Mouse (Mus musculus) limb, embryonic 10.5 days (tissue): ENCODE data around the gene Ucp1. TPM values are rescaled to one million over a fixed set of nuclear protein-coding genes. Genes with fewer than 3 reads are reported as not detected.
"Not testable (repeated sequence)": the region's sequence is repeated elsewhere in the genome, so short reads cannot be mapped to it uniquely, and the experiment has no call there.

Experiments
- DNase-seq: peaks from one replicate; pipeline ENCODE4 v3.0.0-alpha.2; 2017; ENCODE audit warnings: low spot score
- H3K27ac ChIP-seq: fragments of 300-500 bp; sonication (generic); 2 replicates; pipeline ENCODE4 v1.5.1; 2016; ENCODE audit warnings: mild to moderate bottlenecking
- H3K27me3 ChIP-seq: fragments of 300-500 bp; sonication (generic); 2 replicates; pipeline ENCODE4 v1.6.1; 2016; ENCODE audit warnings: low read depth, mild to moderate bottlenecking; ENCODE audit not compliant: poor library complexity, severe bottlenecking
- H3K36me3 ChIP-seq: fragments of 300-500 bp; sonication (generic); 2 replicates; pipeline ENCODE4 v1.6.1; 2016; ENCODE audit warnings: mild to moderate bottlenecking, moderate library complexity
- H3K4me1 ChIP-seq: fragments of 300-500 bp; sonication (generic); 2 replicates; pipeline ENCODE4 v1.6.1; 2016
- H3K4me3 ChIP-seq: fragments of 300-500 bp; sonication (generic); 2 replicates; pipeline ENCODE4 v1.5.1; 2016; ENCODE audit warnings: mild to moderate bottlenecking, moderate library complexity
- H3K9me3 ChIP-seq: fragments of 300-500 bp; sonication (generic); replicated peaks from 2 replicates; pipeline ENCODE4 v1.6.1; 2016; ENCODE audit warnings: mild to moderate bottlenecking
- WGBS: fragments of 180-500 bp; shearing (Covaris S2); methylation state at CpG from one replicate; pipeline ENCODE4 v1.1.7; 2016; 5-methylcytosine and 5-hydroxymethylcytosine counted together
- polyA plus RNA-seq: library from polyadenylated mRNA; unstranded; fragments of >200 nt; fragmentation: Nextera tagmentation; extraction: Ambion mirVana; gene quantifications from 2 replicates; pipeline ENCODE4 v1.2.1, GENCODE M21; 2016

Gene Ucp1
- polyA plus RNA-seq, 1 experiment from 2014 or later, result not detected

- WGBS, result 62% methylated on average over 1 of the region's 1 CpGs
- DNase-seq, result no peak
- H3K9me3 ChIP-seq, result no peaks in the 10 kb centered on the region
- no peaks in the 10 kb centered on the region for H3K36me3 ChIP-seq
- no peaks in the 10 kb centered on the region for H3K27me3 ChIP-seq
- no peak overlapping the region for H3K27ac ChIP-seq
- H3K4me3 ChIP-seq, result no peak overlapping the region
- no peaks in the 10 kb centered on the region for H3K4me1 ChIP-seq
Observed at GRCm38 (mm10) chr8:83300135-83300534, 10.0 kb downstream of the Ucp1 start.

GRCm38 (mm10) chr8:83304946-83305345 lies 14.8 kb downstream of the Ucp1 start:
- no peaks in the 10 kb centered on the region for H3K4me1 ChIP-seq
- H3K9me3 ChIP-seq, result no peaks in the 10 kb centered on the region
- WGBS, result 96% methylated on average over 1 of the region's 1 CpGs
- no peaks in the 10 kb centered on the region for H3K36me3 ChIP-seq
- no peak overlapping the region for H3K4me3 ChIP-seq
- H3K27ac ChIP-seq, result no peak overlapping the region
- H3K27me3 ChIP-seq, result no peaks in the 10 kb centered on the region
- DNase-seq, result no peak

DNA sequence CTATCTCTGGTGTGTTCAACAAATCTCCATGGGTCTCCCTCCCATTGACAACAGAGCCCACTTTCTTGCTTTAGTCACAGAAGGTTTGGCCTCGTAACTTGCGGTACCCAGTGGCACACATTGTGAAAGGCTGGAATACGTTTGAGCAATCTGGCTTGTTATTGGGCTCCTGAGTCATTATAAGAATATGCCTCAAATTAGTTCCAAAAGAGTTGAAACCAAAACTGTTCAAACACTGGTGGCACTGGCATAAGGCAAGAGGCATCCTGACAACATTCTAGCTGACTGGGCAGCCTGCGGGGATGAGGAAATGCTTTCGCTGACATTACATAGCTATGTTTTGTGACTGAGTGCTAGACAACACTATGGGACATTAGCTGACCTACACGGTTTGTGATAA lies 19.7 kb downstream of the Ucp1 start:
- Histone ChIP-seq H3K9me3 (no peaks in the 10 kb centered on the region), H3K36me3 (peaks cover 13% of the 10 kb centered on the region), H3K27ac (no peak overlapping the region), H3K4me1 (no peaks in the 10 kb centered on the region), H3K27me3 (no peaks in the 10 kb centered on the region), H3K4me3 (no peak overlapping the region)
- DNase-seq, result no peak
- WGBS, result 94% methylated on average over 6 of the region's 6 CpGs

GRCm38 (mm10) chr8:83315084-83315483 lies 24.9 kb downstream of the Ucp1 start:
- not testable (repeated sequence) for DNase-seq, H3K4me1 ChIP-seq, H3K9me3 ChIP-seq, H3K27me3 ChIP-seq, H3K27ac ChIP-seq, H3K4me3 ChIP-seq
- H3K36me3 ChIP-seq, result peaks cover 53% of the 10 kb centered on the region
- 86% methylated on average over 4 of the region's 4 CpGs for WGBS

DNA sequence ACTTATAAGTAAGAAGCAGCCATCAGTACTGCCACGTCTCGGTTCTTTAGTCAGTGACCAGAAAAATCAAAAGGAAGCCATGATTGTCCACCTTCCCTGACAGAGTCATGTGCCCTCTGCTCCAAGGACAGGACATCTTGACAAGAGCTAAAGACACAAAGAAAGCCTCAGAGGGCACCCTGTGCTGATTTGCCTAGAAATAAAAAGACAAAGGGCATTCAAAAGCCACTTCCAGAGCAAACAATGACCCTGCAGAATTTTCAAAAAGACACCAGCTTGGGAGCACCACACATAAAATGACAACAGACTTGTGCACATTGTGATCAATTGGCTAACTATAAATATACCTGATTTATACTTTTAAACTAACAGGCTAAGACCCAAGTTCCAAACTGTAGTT lies 25.5 kb downstream of the Ucp1 start:
- DNase-seq, result no peak
- Histone ChIP-seq H3K27me3 (no peaks in the 10 kb centered on the region), H3K9me3 (no peaks in the 10 kb centered on the region), H3K27ac (no peak overlapping the region), H3K4me1 (peaks cover 6% of the 10 kb centered on the region; the same call in 1 of the 2 replicates), H3K4me3 (no peak overlapping the region), H3K36me3 (peaks cover 58% of the 10 kb centered on the region)
- 85% methylated on average over 2 of the region's 2 CpGs for WGBS

DNA sequence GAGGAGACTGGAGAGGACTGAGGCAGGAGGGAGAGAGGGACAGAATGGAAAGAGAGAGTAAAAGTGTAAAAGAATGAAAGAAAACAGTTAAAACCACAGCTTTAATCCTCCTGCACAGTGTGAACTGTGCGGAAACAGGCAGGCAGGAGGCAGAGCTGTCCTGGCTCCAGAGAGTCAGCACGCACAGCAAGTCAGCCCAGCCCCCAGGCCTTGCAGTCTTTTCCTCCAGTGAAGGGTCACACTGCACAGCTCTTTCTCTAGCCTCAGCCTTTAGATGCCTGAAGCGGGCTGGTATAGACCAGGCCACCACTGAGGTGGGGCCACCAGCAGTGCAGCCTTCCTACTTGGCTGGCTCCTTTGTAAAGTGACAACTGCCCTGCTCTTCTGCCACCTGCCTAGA lies 30.4 kb downstream of the Ucp1 start:
- H3K36me3 ChIP-seq, result peaks cover 62% of the 10 kb centered on the region
- peaks cover 9% of the 10 kb centered on the region; the same call in 1 of the 2 replicates for H3K4me1 ChIP-seq
- H3K9me3 ChIP-seq, result no peaks in the 10 kb centered on the region
- WGBS, result 36% methylated on average over 3 of the region's 3 CpGs
- DNase-seq, result peak; percentile 29
- H3K27ac ChIP-seq, result no peak overlapping the region
- no peak overlapping the region for H3K4me3 ChIP-seq
- H3K27me3 ChIP-seq, result no peaks in the 10 kb centered on the region

DNA sequence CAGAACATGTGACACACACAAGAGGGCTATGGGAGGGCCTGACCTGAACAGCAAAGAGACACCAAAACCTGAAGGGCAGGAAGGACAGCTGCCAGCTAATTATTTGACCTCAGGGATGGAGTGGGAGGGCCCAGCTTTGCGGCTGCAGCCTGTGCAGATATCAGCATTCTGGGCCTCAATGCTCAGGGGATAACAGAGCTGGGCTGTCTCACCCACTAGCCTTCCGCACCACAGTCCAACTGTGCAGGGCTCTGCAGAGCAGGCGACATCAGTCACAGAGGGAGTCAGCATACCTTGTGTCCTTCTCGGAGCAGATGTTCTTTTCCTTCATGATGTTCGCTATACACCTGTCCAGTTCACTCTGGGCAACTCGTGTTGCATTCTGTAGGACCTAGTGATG lies 32.2 kb downstream of the Ucp1 start:
- Histone ChIP-seq H3K4me1 (peaks cover 9% of the 10 kb centered on the region; the same call in 1 of the 2 replicates), H3K27me3 (no peaks in the 10 kb centered on the region), H3K4me3 (no peak overlapping the region), H3K27ac (no peak overlapping the region), H3K9me3 (no peaks in the 10 kb centered on the region), H3K36me3 (peaks cover 54% of the 10 kb centered on the region)
- 93% methylated on average over 6 of the region's 6 CpGs for WGBS
- peak; percentile 19 for DNase-seq

DNA sequence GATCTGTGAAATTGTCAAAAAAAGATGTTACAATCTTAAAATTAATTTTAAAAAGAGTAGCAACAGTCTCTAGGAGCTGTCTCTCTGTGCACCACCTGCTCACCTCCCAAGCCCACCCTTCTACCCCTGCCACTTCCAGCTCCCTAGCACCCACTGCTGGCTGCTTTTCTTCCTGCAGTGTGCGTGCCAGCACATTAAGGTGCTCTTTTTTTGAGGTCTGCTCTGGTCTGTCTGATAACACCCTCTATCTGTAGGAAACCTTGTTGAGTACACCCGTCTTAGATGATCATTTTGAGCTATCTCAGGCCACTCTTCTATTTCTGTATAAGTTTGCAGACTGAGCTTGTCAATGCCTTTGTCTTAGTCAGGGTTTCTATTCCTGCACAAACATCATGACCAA lies 32.9 kb downstream of the Ucp1 start:
- Histone ChIP-seq H3K27ac (no peak overlapping the region), H3K9me3 (no peaks in the 10 kb centered on the region), H3K4me1 (peaks cover 9% of the 10 kb centered on the region; the same call in 1 of the 2 replicates), H3K4me3 (no peak overlapping the region), H3K36me3 (peaks cover 55% of the 10 kb centered on the region), H3K27me3 (no peaks in the 10 kb centered on the region)
- peak; percentile 29 for DNase-seq
- 79% methylated on average over 2 of the region's 2 CpGs for WGBS

- peak; percentile 7 for DNase-seq
- Histone ChIP-seq H3K4me1 (peaks cover 9% of the 10 kb centered on the region), H3K4me3 (no peak overlapping the region), H3K27ac (no peak overlapping the region), H3K36me3 (peaks cover 33% of the 10 kb centered on the region), H3K9me3 (no peaks in the 10 kb centered on the region), H3K27me3 (no peaks in the 10 kb centered on the region)
- 91% methylated on average over 5 of the region's 5 CpGs for WGBS
Observed at GRCm38 (mm10) chr8:83327889-83328288, 37.7 kb downstream of the Ucp1 start.

DNA sequence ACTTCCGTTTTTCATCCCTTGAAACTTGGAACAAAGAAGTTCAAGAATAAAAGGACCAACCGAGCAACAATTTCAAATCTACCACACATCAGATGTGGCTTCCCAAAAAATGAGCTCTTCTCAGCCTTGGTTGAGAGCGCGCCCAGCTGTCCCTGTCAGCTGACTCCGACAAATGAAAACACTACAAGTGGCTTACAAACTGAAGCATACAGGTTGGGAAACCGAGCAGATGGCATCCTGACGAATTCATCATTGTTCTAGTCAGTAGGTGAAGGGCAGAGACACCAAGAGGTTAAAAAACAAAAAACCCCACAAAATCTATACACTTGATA lies 41.4 kb downstream of the Ucp1 start:
- WGBS, result 16% methylated on average over 7 of the region's 7 CpGs
- DNase-seq, result no peak
- Histone ChIP-seq H3K4me1 (peaks cover 11% of the 10 kb centered on the region), H3K36me3 (peaks cover 30% of the 10 kb centered on the region), H3K4me3 (peak overlapping the region; percentile 96), H3K27ac (peak overlapping the region; percentile 93), H3K27me3 (peaks cover 14% of the 10 kb centered on the region; the same call in 1 of the 2 replicates), H3K9me3 (no peaks in the 10 kb centered on the region)

DNA sequence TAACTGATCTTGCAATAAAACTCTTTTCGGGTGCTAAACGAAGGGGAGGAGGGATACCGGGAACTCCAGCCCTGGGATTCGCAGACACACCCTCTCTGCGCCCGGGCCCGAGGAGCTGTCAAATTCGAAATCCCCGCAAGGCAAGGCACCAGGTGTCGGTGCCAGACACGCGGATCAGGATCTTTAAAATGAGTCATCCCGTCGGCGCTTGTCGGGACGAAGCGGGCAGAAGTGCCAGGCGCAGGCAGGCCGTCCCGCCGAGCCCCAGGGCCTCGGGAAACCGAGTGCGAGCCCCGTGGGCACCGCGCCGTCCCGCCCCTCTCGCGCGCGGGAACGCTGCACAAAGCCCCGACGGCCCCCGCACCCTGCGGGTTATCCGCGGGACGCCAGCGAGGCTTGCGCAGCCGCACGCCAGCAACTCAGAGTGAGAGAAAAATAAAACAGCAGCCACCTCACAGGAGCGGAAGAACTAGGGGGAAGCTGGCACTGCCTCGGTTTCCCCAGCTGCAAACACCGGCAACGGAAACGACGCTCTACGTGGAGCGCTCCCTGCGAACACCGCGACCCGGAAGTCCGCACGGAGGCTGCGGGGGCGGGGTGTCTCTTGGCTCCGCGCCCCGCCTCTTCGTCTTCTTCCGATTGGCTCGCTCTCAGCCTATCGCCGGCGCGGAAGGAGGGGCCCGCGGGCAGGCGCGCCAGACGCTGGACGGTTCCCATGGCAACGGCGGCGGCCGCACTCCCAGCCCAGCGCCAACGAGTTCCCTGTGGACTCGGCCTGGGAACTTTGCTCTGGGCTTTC lies 41.9 kb downstream of the Ucp1 start, which contains the start of gene Elmod2:
Gene Elmod2, minus strand, starts transcription at position 588 of the 799 bp plus-strand sequence.
- under 1% methylated on average over 85 of the region's 85 CpGs for WGBS
- Histone ChIP-seq H3K36me3 (peaks cover 25% of the 10 kb centered on the region), H3K9me3 (no peaks in the 10 kb centered on the region), H3K4me1 (peaks cover 11% of the 10 kb centered on the region), H3K27ac (peak within 1 kb of the TSS; percentile 93), H3K27me3 (peaks cover 14% of the 10 kb centered on the region; the same call in 1 of the 2 replicates), H3K4me3 (peak within 1 kb of the TSS; percentile 96)
- DNase-seq, result peak; percentile 98

GRCm38 (mm10) chr8:83332864-83333263 lies 42.7 kb downstream of the Ucp1 start:
- peak overlapping the region; percentile 96 for H3K4me3 ChIP-seq
- H3K36me3 ChIP-seq, result peaks cover 17% of the 10 kb centered on the region
- H3K4me1 ChIP-seq, result peaks cover 11% of the 10 kb centered on the region
- 8% methylated on average over 7 of the region's 7 CpGs for WGBS
- H3K27ac ChIP-seq, result no peak overlapping the region; the same call in 1 of the 2 replicates
- peak; percentile 21 for DNase-seq
- H3K27me3 ChIP-seq, result peaks cover 14% of the 10 kb centered on the region; the same call in 1 of the 2 replicates
- no peaks in the 10 kb centered on the region for H3K9me3 ChIP-seq

GRCm38 (mm10) chr8:83342076-83342475 lies 51.9 kb downstream of the Ucp1 start:
- Histone ChIP-seq H3K9me3 (0 out of 2 replicates have a peak, but pooled peaks cover 3% of the 10 kb centered on the region), H3K4me1 (peaks cover 6% of the 10 kb centered on the region), H3K4me3 (no peak overlapping the region), H3K27me3 (no peaks in the 10 kb centered on the region), H3K27ac (no peak overlapping the region), H3K36me3 (no peaks in the 10 kb centered on the region)
- 90% methylated on average over 3 of the region's 3 CpGs for WGBS
- no peak for DNase-seq
